Mouse (Mus musculus) liver, adult 2 months (tissue): ENCODE measurements around the gene Prss57. TPM values are rescaled to one million over a fixed set of nuclear protein-coding genes. Genes with fewer than 3 reads are reported as not detected.

ENCODE experiments used
- DNase-seq: peaks from one replicate; pipeline ENCODE4 v3.0.0-alpha.2; 2011; ENCODE audit warnings: low read depth, low spot score; ENCODE audit errors: extremely low read depth
- H3K27ac ChIP-seq: fragments of 200-500 bp; replicated peaks from 2 replicates; pipeline ENCODE4 v1.5.1; 2012; ENCODE audit warnings: low read depth, mild to moderate bottlenecking, control low read depth, inconsistent platforms, low read length; ENCODE audit not compliant: insufficient read depth
- H3K27me3 ChIP-seq: fragments of 200-500 bp; 2 replicates; pipeline ENCODE4 v1.6.1; 2012; ENCODE audit warnings: mild to moderate bottlenecking, moderate library complexity, low read length, inconsistent platforms; ENCODE audit not compliant: control insufficient read depth, insufficient read depth
- H3K36me3 ChIP-seq: fragments of 200-500 bp; 2 replicates; pipeline ENCODE4 v1.6.1; 2012; ENCODE audit warnings: low read length, inconsistent platforms; ENCODE audit not compliant: control insufficient read depth, insufficient read depth
- H3K4me1 ChIP-seq: fragments of 200-500 bp; 2 replicates; pipeline ENCODE4 v1.6.1; 2011; ENCODE audit warnings: low read length; ENCODE audit not compliant: control insufficient read depth, insufficient read depth
- H3K4me3 ChIP-seq: fragments of 200-500 bp; 2 replicates; pipeline ENCODE4 v1.5.1; 2011; ENCODE audit warnings: low read depth, mild to moderate bottlenecking, control low read depth, low read length, moderate library complexity; ENCODE audit not compliant: insufficient read depth
- H3K79me2 ChIP-seq: fragments of 200-500 bp; 2 replicates; pipeline ENCODE4 v1.6.1; 2012; ENCODE audit warnings: inconsistent platforms, mild to moderate bottlenecking, low read length, moderate library complexity; ENCODE audit not compliant: control insufficient read depth, insufficient read depth
- H3K9ac ChIP-seq: fragments of 200-500 bp; 2 replicates; pipeline ENCODE4 v1.6.1; 2012; ENCODE audit warnings: low read depth, mild to moderate bottlenecking, control low read depth, inconsistent platforms, low read length
- CTCF ChIP-seq: fragments of 200-500 bp; IDR thresholded peaks from 2 replicates; pipeline ENCODE4 v1.5.1; 2011; ENCODE audit warnings: low read depth, low read length, control low read depth
- POLR2A ChIP-seq: fragments of 200-500 bp; IDR thresholded peaks from 2 replicates; pipeline ENCODE4 v1.6.1; 2011; ENCODE audit warnings: low read length, control low read depth; ENCODE audit not compliant: insufficient read depth; ENCODE audit errors: extremely low read depth
- WGBS: fragments of 180-500 bp; shearing (Covaris S2); methylation state at CpG from one replicate; pipeline ENCODE4 v1.1.7; 2018; 5-methylcytosine and 5-hydroxymethylcytosine counted together
- polyA plus RNA-seq: library from polyadenylated mRNA; depleted of rRNA; stranded (reverse); fragments of >200 nt; gene quantifications from 2 replicates; pipeline ENCODE4 v1.2.3, GENCODE M21; 2012
- total RNA-seq: library from RNA; depleted of rRNA; stranded (reverse); fragments of >200 nt; gene quantifications from 2 replicates; pipeline ENCODE4 v1.2.3, GENCODE M21; 2014

The Prss57 gene
- total and polyA plus RNA-seq, 2 experiments, result not detected

GRCm38 (mm10) chr10:79783050-79783449, 7.7 kb downstream of the Prss57 start:
- H3K9ac ChIP-seq, result no peak overlapping the region
- WGBS, result 58% methylated on average over 7 of the region's 7 CpGs
- H3K4me3 ChIP-seq, result no peak overlapping the region
- no peaks in the 10 kb centered on the region for H3K36me3 ChIP-seq
- H3K79me2 ChIP-seq, result no peaks in the 10 kb centered on the region
- no peaks in the 10 kb centered on the region for H3K27me3 ChIP-seq
- TF ChIP-seq CTCF, result peak; percentile 29; the same call in 1 of the 2 replicates
- no peak for TF ChIP-seq POLR2A
- no peak for DNase-seq
- no peak overlapping the region for H3K27ac ChIP-seq
- H3K4me1 ChIP-seq, result no peaks in the 10 kb centered on the region; the same call in 1 of the 2 replicates

- 80% methylated on average over 5 of the region's 5 CpGs for WGBS
- H3K36me3 ChIP-seq, result no peaks in the 10 kb centered on the region
- H3K9ac ChIP-seq, result no peak overlapping the region
- H3K27ac ChIP-seq, result no peak overlapping the region
- H3K79me2 ChIP-seq, result no peaks in the 10 kb centered on the region
- H3K4me1 ChIP-seq, result no peaks in the 10 kb centered on the region; the same call in 1 of the 2 replicates
- no peaks in the 10 kb centered on the region for H3K27me3 ChIP-seq
- DNase-seq, result no peak
- no peak for TF ChIP-seq POLR2A
- no peak for TF ChIP-seq CTCF
- H3K4me3 ChIP-seq, result no peak overlapping the region
These were observed 8.8 kb downstream of the Prss57 start for GRCm38 (mm10) chr10:79781956-79782355.

- no peak for DNase-seq
- Histone ChIP-seq H3K9ac (0 out of 2 replicates have a peak overlapping the region, but pooled peaks have one; percentile 12), H3K36me3 (no peaks in the 10 kb centered on the region), H3K79me2 (no peaks in the 10 kb centered on the region), H3K4me3 (no peak overlapping the region), H3K4me1 (no peaks in the 10 kb centered on the region; the same call in 1 of the 2 replicates), H3K27ac (no peak overlapping the region), H3K27me3 (no peaks in the 10 kb centered on the region)
- TF ChIP-seq POLR2A, result no peak
- no peak for TF ChIP-seq CTCF
- 32% methylated on average over 21 of the region's 21 CpGs for WGBS
These were observed 9.6 kb downstream of the Prss57 start for GRCm38 (mm10) chr10:79781139-79781538.

GRCm38 (mm10) chr10:79780664-79781015, 10.1 kb downstream of the Prss57 start:
- DNase-seq, result no peak
- no peak overlapping the region for H3K27ac ChIP-seq
- H3K4me1 ChIP-seq, result no peaks in the 10 kb centered on the region; the same call in 1 of the 2 replicates
- no peaks in the 10 kb centered on the region for H3K79me2 ChIP-seq
- TF ChIP-seq CTCF (no peak), POLR2A (no peak)
- no peaks in the 10 kb centered on the region for H3K36me3 ChIP-seq
- H3K9ac ChIP-seq, result no peak overlapping the region
- H3K27me3 ChIP-seq, result no peaks in the 10 kb centered on the region
- WGBS, result 2% methylated on average over 12 of the region's 13 CpGs
- peak overlapping the region; percentile 39; the same call in 1 of the 2 replicates for H3K4me3 ChIP-seq

- Histone ChIP-seq H3K4me1 (no peaks in the 10 kb centered on the region; the same call in 1 of the 2 replicates), H3K27ac (no peak overlapping the region), H3K79me2 (no peaks in the 10 kb centered on the region), H3K27me3 (no peaks in the 10 kb centered on the region), H3K36me3 (no peaks in the 10 kb centered on the region), H3K4me3 (peak overlapping the region; percentile 39; the same call in 1 of the 2 replicates), H3K9ac (no peak overlapping the region)
- WGBS, result 3% methylated on average over 55 of the region's 55 CpGs
- TF ChIP-seq POLR2A, result no peak
- TF ChIP-seq CTCF, result peak; percentile 88
- peak; percentile 94 for DNase-seq
These were observed 10.7 kb downstream of the Prss57 start for GRCm38 (mm10) chr10:79779784-79780663.

- H3K27me3 ChIP-seq, result no peaks in the 10 kb centered on the region
- no peaks in the 10 kb centered on the region for H3K36me3 ChIP-seq
- TF ChIP-seq CTCF (no peak), POLR2A (no peak)
- no peaks in the 10 kb centered on the region for H3K79me2 ChIP-seq
- H3K4me3 ChIP-seq, result no peak overlapping the region
- 62% methylated on average over 2 of the region's 2 CpGs for WGBS
- H3K9ac ChIP-seq, result no peak overlapping the region
- no peak overlapping the region for H3K27ac ChIP-seq
- no peak for DNase-seq
- H3K4me1 ChIP-seq, result no peaks in the 10 kb centered on the region; the same call in 1 of the 2 replicates
These were observed 11.6 kb downstream of the Prss57 start for GRCm38 (mm10) chr10:79779193-79779592.
